In the genomic region with DNA sequence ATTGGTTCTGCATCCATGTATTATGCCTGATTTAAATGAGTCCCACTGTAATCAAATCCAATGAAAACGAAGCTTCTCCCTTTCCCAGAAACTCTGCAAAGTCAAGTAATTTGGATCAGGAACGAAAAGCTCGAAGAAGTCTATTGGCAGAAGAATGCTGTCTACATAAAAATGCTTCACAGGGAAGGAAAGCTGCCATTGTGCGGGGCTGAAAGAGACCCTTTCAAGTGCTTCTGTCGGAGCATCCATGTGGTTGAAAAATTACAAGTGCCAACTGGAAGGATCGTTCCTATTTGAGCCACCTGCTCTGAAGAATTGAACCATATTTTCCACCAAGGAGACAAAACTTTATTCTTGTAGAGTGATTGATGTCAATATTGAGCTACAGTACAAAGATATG, we compare ENCODE assay signal across 19 mouse cellular contexts.
DNase-seq lines count a peak whose midpoint lies in the region; ATAC-seq and TF ChIP-seq lines count a peak whose summit lies in the region.
"Had no signal": no experiment of that assay in that cellular context is flagged by ENCODE, and none has a peak within 500 bp of the region (broad histone marks: within the 10 kb centered on the region; RNA-seq: fewer than 3 reads in every experiment).

No protein-coding gene starts in this region.

- no peaks in the 10 kb centered on the region for H3K27me3 ChIP-seq in forebrain, embryonic 16.5 days (replicated peaks; ENCODE audit: control insufficient read depth, insufficient read depth, low read length)
- no peaks in the 10 kb centered on the region for H3K27me3 ChIP-seq in forebrain, embryonic 10.5 days (ENCODE audit: poor library complexity, severe bottlenecking)
- H3K27me3 ChIP-seq in intestine, postnatal 0 days (replicated peaks; ENCODE audit: control insufficient read depth, insufficient read depth, low read length), result no peaks in the 10 kb centered on the region
- H3K27me3 ChIP-seq: embryonic facial prominence, embryonic 13.5 days; embryonic facial prominence, embryonic 15.5 days; forebrain, embryonic 12.5 days had no signal

- DNase-seq in forebrain, embryonic 10.5 days (ENCODE audit: extremely low spot score, low spot score), result no peak
- peak; percentile 44 for DNase-seq in brain, embryonic 14.5 days (ENCODE audit: low read depth)
- peak; percentile 30 for DNase-seq in brain, embryonic 18.5 days (ENCODE audit: low read depth, low spot score)
- DNase-seq: adrenal gland, adult 2 months; adrenal gland, postnatal 10 days; adrenal gland, postnatal 25 days; cerebellum, adult 11 months; cerebellum, adult 18-20 months; cerebellum, adult 8-10 months; cerebellum, adult 9-11 months; cerebellum, postnatal 14 days; cerebellum, postnatal 36 days; embryo, embryonic 11 days had no signal

- TF ChIP-seq POLR2A in brain, embryonic 14.5 days (IDR thresholded peaks at IDR 0.05; ENCODE audit: borderline replicate concordance, extremely low read depth, insufficient read depth, insufficient read length, poor library complexity, severe bottlenecking), result no peak

- 42% methylated on average over 6 of the region's 6 CpGs for WGBS in forebrain, embryonic 16.5 days
- WGBS in forebrain, embryonic 10.5 days, result 88% methylated on average over 6 of the region's 6 CpGs
- WGBS in intestine, postnatal 0 days, result 84% methylated on average over 6 of the region's 6 CpGs

- H3K4me2 ChIP-seq in forebrain, embryonic 16.5 days (ENCODE audit: low read length), result no peak overlapping the region
- no peak overlapping the region for H3K4me2 ChIP-seq in intestine, postnatal 0 days (replicated peaks; ENCODE audit: low read depth)
- H3K4me2 ChIP-seq: embryonic facial prominence, embryonic 13.5 days; embryonic facial prominence, embryonic 15.5 days; forebrain, embryonic 12.5 days had no signal

- no peak for TF ChIP-seq CTCF in brain, embryonic 14.5 days (IDR thresholded peaks at IDR 0.05; ENCODE audit: borderline replicate concordance, extremely low read depth, insufficient read depth, insufficient read length)
- TF ChIP-seq CTCF in intestine, postnatal 0 days (IDR thresholded peaks at IDR 0.05; ENCODE audit: low read depth), result no peak

- H3K9me3 ChIP-seq in forebrain, embryonic 16.5 days (ENCODE audit: control insufficient read depth, low read length), result no peaks in the 10 kb centered on the region
- no peaks in the 10 kb centered on the region for H3K9me3 ChIP-seq in forebrain, embryonic 10.5 days
- H3K9me3 ChIP-seq in intestine, postnatal 0 days (ENCODE audit: control insufficient read depth), result no peaks in the 10 kb centered on the region
- H3K9me3 ChIP-seq: embryonic facial prominence, embryonic 13.5 days; embryonic facial prominence, embryonic 15.5 days; forebrain, embryonic 12.5 days had no signal

- peak; percentile 58; the same call in 1 of the 2 replicates for ATAC-seq in forebrain, embryonic 16.5 days
- ATAC-seq in intestine, postnatal 0 days, result no peak

- no peak overlapping the region for H3K4me3 ChIP-seq in forebrain, embryonic 16.5 days (replicated peaks; ENCODE audit: low read length)
- H3K4me3 ChIP-seq in forebrain, embryonic 10.5 days, result no peak overlapping the region
- H3K4me3 ChIP-seq in intestine, postnatal 0 days (ENCODE audit: low read depth, low read length), result no peak overlapping the region
- H3K4me3 ChIP-seq: embryonic facial prominence, embryonic 13.5 days; embryonic facial prominence, embryonic 15.5 days; erythroblast, embryonic 14.5 days; forebrain, embryonic 12.5 days had no signal

- H3K27ac ChIP-seq in forebrain, embryonic 16.5 days (ENCODE audit: low read length), result no peak overlapping the region
- no peak overlapping the region for H3K27ac ChIP-seq in forebrain, embryonic 10.5 days
- H3K27ac ChIP-seq in intestine, postnatal 0 days (ENCODE audit: low read depth, low read length), result no peak overlapping the region
- H3K27ac ChIP-seq: embryonic facial prominence, embryonic 13.5 days; embryonic facial prominence, embryonic 15.5 days; forebrain, embryonic 12.5 days had no signal

- no peak overlapping the region for H3K9ac ChIP-seq in forebrain, embryonic 16.5 days (replicated peaks; ENCODE audit: low read depth, low read length)
- H3K9ac ChIP-seq in intestine, postnatal 0 days (ENCODE audit: low read depth, low read length), result no peak overlapping the region
- H3K9ac ChIP-seq: embryonic facial prominence, embryonic 13.5 days; embryonic facial prominence, embryonic 15.5 days; forebrain, embryonic 12.5 days had no signal

- H3K4me1 ChIP-seq in forebrain, embryonic 16.5 days (replicated peaks; ENCODE audit: control insufficient read depth, insufficient read depth, low read length), result no peaks in the 10 kb centered on the region
- H3K4me1 ChIP-seq in forebrain, embryonic 10.5 days, result no peaks in the 10 kb centered on the region
- H3K4me1 ChIP-seq in intestine, postnatal 0 days (replicated peaks; ENCODE audit: control insufficient read depth, insufficient read depth, low read length), result no peaks in the 10 kb centered on the region
- H3K4me1 ChIP-seq: embryonic facial prominence, embryonic 13.5 days; embryonic facial prominence, embryonic 15.5 days; forebrain, embryonic 12.5 days had no signal

- H3K36me3 ChIP-seq in forebrain, embryonic 16.5 days (ENCODE audit: control insufficient read depth, insufficient read depth), result no peaks in the 10 kb centered on the region
- H3K36me3 ChIP-seq in forebrain, embryonic 10.5 days (replicated peaks), result no peaks in the 10 kb centered on the region
- no peaks in the 10 kb centered on the region for H3K36me3 ChIP-seq in intestine, postnatal 0 days (ENCODE audit: control insufficient read depth, insufficient read depth)
- H3K36me3 ChIP-seq: embryonic facial prominence, embryonic 13.5 days; embryonic facial prominence, embryonic 15.5 days; forebrain, embryonic 12.5 days had no signal
